Mouse (Mus musculus): Measurements from ENCODE around the gene Ntf3. TPM values are rescaled to one million over a fixed set of nuclear protein-coding genes. Genes with fewer than 3 reads are reported as not detected.

The Ntf3 gene
- polyA plus RNA-seq, 1 experiment from 2014 or later: 7.0 TPM

DNA sequence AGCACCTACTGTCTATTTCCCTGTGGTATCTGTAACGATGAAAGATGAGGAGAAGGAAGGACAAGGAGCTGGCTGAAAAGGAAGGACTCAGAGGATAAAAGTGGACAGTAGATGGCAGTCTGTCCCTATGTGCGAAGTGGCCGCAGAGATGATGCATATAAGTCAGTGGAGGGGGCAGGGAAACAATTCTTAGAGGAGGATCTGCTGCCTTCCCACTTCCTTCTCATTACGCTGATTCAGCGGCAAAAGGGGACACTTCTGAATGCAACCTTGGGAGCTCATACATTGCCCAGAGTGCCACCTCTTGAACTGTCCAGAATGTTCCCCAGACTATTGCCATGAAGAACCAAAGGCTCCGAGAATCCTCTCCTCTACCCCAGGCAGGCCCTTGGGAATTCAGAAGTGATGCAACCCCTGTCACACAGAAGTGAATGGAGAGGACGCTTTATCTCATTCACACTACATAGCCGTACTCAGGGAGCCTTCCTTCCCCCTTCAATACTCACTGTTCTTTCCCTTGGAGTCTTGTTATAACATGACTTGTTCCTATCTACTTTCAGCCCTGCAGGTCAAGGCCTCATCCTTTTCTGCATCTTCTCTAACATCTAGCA, 12.2 kb downstream of the Ntf3 start:
- H3K4me1 ChIP-seq: no peaks in the 10 kb centered on the region
- no peak overlapping the region for H3K27ac ChIP-seq (replicated peaks)
- no peaks in the 10 kb centered on the region for H3K27me3 ChIP-seq
- ATAC-seq (replicated peaks): no peak
- no peak overlapping the region for H3K9ac ChIP-seq (replicated peaks)
- H3K4me2 ChIP-seq (replicated peaks): no peak overlapping the region
- H3K4me3 ChIP-seq: no peak overlapping the region
- 49% methylated on average over 8 of the region's 8 CpGs for WGBS
- no peaks in the 10 kb centered on the region for H3K36me3 ChIP-seq
- no peaks in the 10 kb centered on the region for H3K9me3 ChIP-seq

- Histone ChIP-seq H3K27ac (replicated peaks) (no peak overlapping the region), H3K4me1 (no peaks in the 10 kb centered on the region), H3K9me3 (no peaks in the 10 kb centered on the region), H3K36me3 (no peaks in the 10 kb centered on the region), H3K9ac (replicated peaks) (no peak overlapping the region), H3K4me2 (replicated peaks) (no peak overlapping the region), H3K27me3 (no peaks in the 10 kb centered on the region), H3K4me3 (no peak overlapping the region)
- ATAC-seq (replicated peaks): no peak
- 75% methylated on average over 2 of the region's 2 CpGs for WGBS
Observed at GRCm38 (mm10) chr6:126153154-126153553, 13.6 kb downstream of the Ntf3 start.

DNA sequence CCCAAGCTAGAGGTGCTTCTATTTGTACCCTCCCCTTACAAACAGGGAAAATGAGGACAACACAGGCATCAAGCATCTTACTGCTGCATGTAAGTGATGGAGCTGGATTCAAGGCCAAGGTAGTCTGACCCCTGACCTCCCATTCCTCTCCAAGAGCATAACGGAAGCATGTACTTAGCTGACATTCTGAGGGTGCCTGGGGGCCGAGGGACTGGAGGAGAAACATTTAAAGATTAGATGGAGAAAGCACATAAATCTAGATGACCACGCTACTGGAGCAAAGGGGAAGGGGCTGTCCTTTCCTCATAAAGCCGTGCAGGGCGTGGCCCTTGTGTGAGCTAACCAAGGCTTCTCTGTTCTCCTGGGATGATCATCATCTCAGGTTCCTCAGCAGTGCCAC, 23.1 kb downstream of the Ntf3 start:
- Histone ChIP-seq H3K4me1 (no peaks in the 10 kb centered on the region), H3K27ac (replicated peaks) (no peak overlapping the region), H3K9ac (replicated peaks) (no peak overlapping the region), H3K36me3 (no peaks in the 10 kb centered on the region), H3K4me3 (no peak overlapping the region), H3K9me3 (no peaks in the 10 kb centered on the region), H3K4me2 (replicated peaks) (no peak overlapping the region), H3K27me3 (no peaks in the 10 kb centered on the region)
- 89% methylated on average over 5 of the region's 5 CpGs for WGBS
- no peak for ATAC-seq (replicated peaks)

GRCm38 (mm10) chr6:126142741-126143140, 24.0 kb downstream of the Ntf3 start:
- H3K27ac ChIP-seq (replicated peaks): no peak overlapping the region
- H3K4me1 ChIP-seq: no peaks in the 10 kb centered on the region
- no peaks in the 10 kb centered on the region for H3K27me3 ChIP-seq
- H3K9me3 ChIP-seq: no peaks in the 10 kb centered on the region
- no peaks in the 10 kb centered on the region for H3K36me3 ChIP-seq
- ATAC-seq (replicated peaks): no peak
- no peak overlapping the region for H3K4me3 ChIP-seq
- 90% methylated on average over 3 of the region's 3 CpGs for WGBS
- no peak overlapping the region for H3K9ac ChIP-seq (replicated peaks)
- H3K4me2 ChIP-seq (replicated peaks): no peak overlapping the region

- no peak overlapping the region for H3K9ac ChIP-seq (replicated peaks)
- H3K4me2 ChIP-seq (replicated peaks): no peak overlapping the region
- H3K4me3 ChIP-seq: no peak overlapping the region
- H3K9me3 ChIP-seq: no peaks in the 10 kb centered on the region
- no peak overlapping the region for H3K27ac ChIP-seq (replicated peaks)
- no peaks in the 10 kb centered on the region for H3K27me3 ChIP-seq
- no peaks in the 10 kb centered on the region for H3K36me3 ChIP-seq
- no peaks in the 10 kb centered on the region for H3K4me1 ChIP-seq
- WGBS: 76% methylated on average over 8 of the region's 8 CpGs
- no peak for ATAC-seq (replicated peaks)
Observed at GRCm38 (mm10) chr6:126142021-126142554, 24.6 kb downstream of the Ntf3 start.

GRCm38 (mm10) chr6:126141472-126141871, 25.2 kb downstream of the Ntf3 start:
- no peak overlapping the region for H3K4me2 ChIP-seq (replicated peaks)
- 71% methylated on average over 13 of the region's 13 CpGs for WGBS
- no peak for ATAC-seq (replicated peaks)
- no peaks in the 10 kb centered on the region for H3K27me3 ChIP-seq
- no peak overlapping the region for H3K4me3 ChIP-seq
- H3K4me1 ChIP-seq: no peaks in the 10 kb centered on the region
- H3K9me3 ChIP-seq: no peaks in the 10 kb centered on the region
- H3K27ac ChIP-seq (replicated peaks): no peak overlapping the region
- no peaks in the 10 kb centered on the region for H3K36me3 ChIP-seq
- H3K9ac ChIP-seq (replicated peaks): no peak overlapping the region

- H3K36me3 ChIP-seq: no peaks in the 10 kb centered on the region
- H3K9ac ChIP-seq (replicated peaks): no peak overlapping the region
- ATAC-seq (replicated peaks): no peak
- no peak overlapping the region for H3K27ac ChIP-seq (replicated peaks)
- H3K4me1 ChIP-seq: no peaks in the 10 kb centered on the region
- no peak overlapping the region for H3K4me2 ChIP-seq (replicated peaks)
- H3K27me3 ChIP-seq: no peaks in the 10 kb centered on the region
- H3K9me3 ChIP-seq: no peaks in the 10 kb centered on the region
- no peak overlapping the region for H3K4me3 ChIP-seq
- 91% methylated on average over 6 of the region's 6 CpGs for WGBS
Observed at GRCm38 (mm10) chr6:126140961-126141360, 25.7 kb downstream of the Ntf3 start.

DNA sequence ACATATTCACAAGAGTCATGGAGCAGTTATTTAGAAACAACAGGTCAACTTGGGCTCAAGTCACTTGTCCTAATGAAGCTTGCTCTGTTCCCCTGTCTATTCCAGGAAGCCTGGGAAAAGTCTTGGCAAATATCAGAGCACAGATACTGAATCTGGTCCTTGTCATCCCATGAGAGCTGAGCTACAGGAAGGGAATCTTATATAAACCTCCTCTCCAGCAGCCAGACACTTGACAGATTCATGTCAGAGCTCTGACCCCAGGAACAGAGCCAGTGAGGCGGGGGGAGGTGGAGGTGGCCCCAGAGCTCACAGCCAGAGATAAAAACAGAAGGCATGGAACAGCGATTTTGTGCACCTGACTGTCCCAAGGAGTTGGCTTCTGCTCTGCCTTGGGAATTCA, 26.3 kb downstream of the Ntf3 start:
- Histone ChIP-seq H3K4me2 (replicated peaks) (no peak overlapping the region), H3K27me3 (no peaks in the 10 kb centered on the region), H3K9ac (replicated peaks) (no peak overlapping the region), H3K4me1 (no peaks in the 10 kb centered on the region), H3K4me3 (no peak overlapping the region), H3K36me3 (no peaks in the 10 kb centered on the region), H3K27ac (replicated peaks) (no peak overlapping the region), H3K9me3 (no peaks in the 10 kb centered on the region)
- WGBS: 90% methylated on average over 2 of the region's 2 CpGs
- ATAC-seq (replicated peaks): no peak

GRCm38 (mm10) chr6:126134155-126134906, 32.4 kb downstream of the Ntf3 start:
- no peaks in the 10 kb centered on the region for H3K36me3 ChIP-seq
- no peak overlapping the region for H3K4me3 ChIP-seq
- H3K4me2 ChIP-seq (replicated peaks): no peak overlapping the region
- H3K4me1 ChIP-seq: no peaks in the 10 kb centered on the region
- ATAC-seq (replicated peaks): no peak
- WGBS: 86% methylated on average over 19 of the region's 19 CpGs
- H3K27ac ChIP-seq (replicated peaks): no peak overlapping the region
- H3K9me3 ChIP-seq: no peaks in the 10 kb centered on the region
- H3K27me3 ChIP-seq: no peaks in the 10 kb centered on the region
- H3K9ac ChIP-seq (replicated peaks): no peak overlapping the region

DNA sequence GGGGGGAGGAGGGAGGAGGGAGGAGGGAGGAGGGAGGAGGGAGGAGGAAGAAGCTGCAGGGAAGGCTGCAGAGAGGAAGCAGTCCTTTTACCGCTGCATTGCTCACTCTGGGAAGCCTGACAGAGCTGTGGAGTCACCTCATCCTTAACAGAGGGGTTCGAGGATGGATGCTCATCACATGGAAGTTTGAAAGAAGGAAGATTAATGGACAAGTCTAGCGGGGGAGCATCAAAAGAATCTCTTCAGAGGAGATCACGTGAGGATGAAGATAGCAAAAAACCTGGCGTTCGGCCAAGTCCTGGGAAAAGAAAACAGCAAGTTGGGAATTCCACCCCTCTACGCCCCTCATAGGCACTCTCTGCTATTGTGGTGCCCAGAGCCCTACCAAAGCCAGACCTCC, 38.5 kb downstream of the Ntf3 start:
- no peak overlapping the region for H3K4me3 ChIP-seq
- no peaks in the 10 kb centered on the region for H3K4me1 ChIP-seq
- no peak overlapping the region for H3K27ac ChIP-seq (replicated peaks)
- H3K4me2 ChIP-seq (replicated peaks): no peak overlapping the region
- WGBS: 54% methylated on average over 7 of the region's 7 CpGs
- no peak overlapping the region for H3K9ac ChIP-seq (replicated peaks)
- no peaks in the 10 kb centered on the region for H3K36me3 ChIP-seq
- no peaks in the 10 kb centered on the region for H3K9me3 ChIP-seq
- no peak for ATAC-seq (replicated peaks)
- H3K27me3 ChIP-seq: no peaks in the 10 kb centered on the region

DNA sequence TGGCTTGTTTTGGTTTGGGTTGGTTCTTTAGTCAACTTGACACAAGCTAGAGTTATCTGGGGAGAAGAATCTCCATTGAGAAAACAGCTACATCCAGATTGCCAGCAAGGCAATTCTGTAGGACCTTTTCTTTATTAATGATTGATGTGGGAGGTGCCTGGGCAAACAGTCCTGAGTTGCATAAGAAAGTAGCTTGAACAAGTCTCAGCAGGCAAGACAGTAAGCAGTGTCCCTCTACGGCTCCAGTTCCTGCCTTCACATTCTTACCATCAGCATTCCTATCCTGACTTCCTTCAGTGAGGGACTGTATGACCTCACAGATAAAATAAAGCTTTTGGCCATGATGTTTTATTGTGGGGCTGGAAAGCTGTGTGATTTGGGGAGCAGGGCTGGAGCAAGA, 48.5 kb downstream of the Ntf3 start:
- no peaks in the 10 kb centered on the region for H3K4me1 ChIP-seq
- no peaks in the 10 kb centered on the region for H3K27me3 ChIP-seq
- H3K9me3 ChIP-seq: no peaks in the 10 kb centered on the region
- 86% methylated on average over 1 of the region's 1 CpGs for WGBS
- H3K27ac ChIP-seq (replicated peaks): no peak overlapping the region
- no peak for ATAC-seq (replicated peaks)
- H3K9ac ChIP-seq (replicated peaks): no peak overlapping the region
- H3K4me3 ChIP-seq: no peak overlapping the region
- no peaks in the 10 kb centered on the region for H3K36me3 ChIP-seq
- no peak overlapping the region for H3K4me2 ChIP-seq (replicated peaks)

GRCm38 (mm10) chr6:126117191-126117590, 49.5 kb downstream of the Ntf3 start:
- H3K27me3 ChIP-seq: no peaks in the 10 kb centered on the region
- no peak for ATAC-seq (replicated peaks)
- H3K4me2 ChIP-seq (replicated peaks): no peak overlapping the region
- H3K27ac ChIP-seq (replicated peaks): no peak overlapping the region
- no peak overlapping the region for H3K9ac ChIP-seq (replicated peaks)
- no peaks in the 10 kb centered on the region for H3K36me3 ChIP-seq
- WGBS: 82% methylated on average over 8 of the region's 8 CpGs
- H3K4me3 ChIP-seq: no peak overlapping the region
- H3K9me3 ChIP-seq: no peaks in the 10 kb centered on the region
- H3K4me1 ChIP-seq: no peaks in the 10 kb centered on the region

Data from forebrain, embryonic 15.5 days (tissue).